Mouse (Mus musculus): ENCODE data around the gene Dnah3.

Gene Dnah3

GRCm38 (mm10) chr7:120095180-120095579, at the start of gene Dnah3:
TSS of gene Dnah3 (minus strand) at chr7:120095280.
- DNase-seq = no peak

DNA sequence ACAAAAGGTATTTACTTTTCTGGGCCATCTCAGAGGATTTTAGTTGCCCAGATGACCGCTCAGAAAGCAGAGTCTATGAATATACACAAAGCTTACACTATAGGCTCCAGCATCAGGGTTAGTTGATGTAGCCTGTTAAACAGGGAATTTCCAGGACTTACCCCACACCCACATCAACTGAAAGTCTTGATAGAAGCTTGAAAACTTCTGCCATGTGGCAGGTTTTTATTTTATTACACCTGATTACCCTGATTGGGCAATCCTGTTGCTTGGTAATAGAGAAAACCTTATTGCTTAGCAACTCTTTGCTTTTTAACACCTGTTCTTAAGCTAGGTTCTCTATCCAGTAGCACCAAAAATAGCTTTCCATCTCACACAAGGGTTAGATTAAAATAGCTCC, 47.7 kb upstream of the Dnah3 start:
- no peak for DNase-seq

GRCm38 (mm10) chr7:120128951-120129350, 33.9 kb upstream of the Dnah3 start:
- DNase-seq = no peak

GRCm38 (mm10) chr7:120127686-120128059, 32.6 kb upstream of the Dnah3 start:
- DNase-seq = no peak

GRCm38 (mm10) chr7:120126976-120127685, 32.1 kb upstream of the Dnah3 start:
- DNase-seq = no peak

DNA sequence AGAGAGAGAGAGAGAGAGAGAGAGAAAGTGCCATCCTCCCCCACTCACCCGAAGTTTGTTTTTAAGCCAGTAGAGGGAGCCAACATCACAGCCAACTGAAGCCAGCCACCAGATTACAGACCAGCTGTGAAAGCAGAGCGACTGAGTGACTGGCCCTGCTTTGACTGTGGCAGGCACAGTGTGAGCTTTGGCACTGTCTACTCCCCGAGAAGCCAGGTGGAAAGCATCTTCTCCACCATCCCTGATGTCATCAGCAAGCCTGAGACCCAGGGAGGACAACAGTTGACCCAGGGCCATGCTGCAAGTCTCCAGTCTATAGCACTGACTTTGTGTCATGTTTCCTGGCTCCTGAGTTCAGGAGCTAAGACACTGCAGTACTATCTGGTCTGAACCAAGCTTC, 29.8 kb upstream of the Dnah3 start:
- peak; percentile 65 to 71 for DNase-seq

- no peak for DNase-seq
Observed at GRCm38 (mm10) chr7:120123776-120124175, 28.7 kb upstream of the Dnah3 start.

DNA sequence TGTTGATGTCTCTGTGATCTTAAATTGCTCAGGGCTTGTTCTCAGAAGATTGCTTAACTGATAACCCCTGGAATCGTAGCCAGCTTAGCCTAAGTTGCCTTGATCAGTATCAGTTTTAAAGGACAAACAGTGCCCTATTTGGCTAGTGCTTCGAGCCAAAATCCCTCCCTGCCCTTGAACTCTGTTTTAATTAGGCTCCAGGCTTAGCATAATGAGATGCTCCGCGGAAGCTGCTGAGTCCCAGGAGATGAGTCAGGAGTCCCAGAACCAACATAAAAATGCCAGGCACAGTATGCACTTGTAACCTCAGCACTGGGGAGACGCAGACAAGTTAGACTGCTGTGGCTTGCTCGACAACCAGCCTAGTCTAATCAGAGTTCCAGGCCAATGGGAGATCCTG, 22.4 kb upstream of the Dnah3 start:
- no peak for DNase-seq

DNA sequence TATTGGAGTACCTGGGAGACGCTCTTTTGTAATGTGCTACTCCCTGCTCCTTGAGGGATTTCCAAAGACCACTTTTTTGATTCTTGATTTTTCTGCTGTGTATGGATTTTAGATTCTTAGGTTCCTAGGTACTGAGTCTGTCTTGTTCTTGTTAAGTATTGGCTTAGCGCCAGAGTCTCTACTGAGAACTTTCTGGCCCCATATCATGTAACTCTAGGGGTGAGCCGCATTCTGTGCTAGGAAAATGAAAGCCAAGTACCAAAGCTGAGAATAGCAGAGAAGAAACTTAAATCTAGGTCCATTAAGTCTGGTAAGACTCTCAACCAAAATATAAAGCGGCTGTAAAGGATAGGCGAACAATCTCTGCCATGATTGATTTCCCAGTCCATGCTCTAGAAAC, 21.9 kb upstream of the Dnah3 start:
- no peak for DNase-seq

GRCm38 (mm10) chr7:120109676-120110075, 14.6 kb upstream of the Dnah3 start:
- no peak for DNase-seq

GRCm38 (mm10) chr7:120106356-120106755, 11.3 kb upstream of the Dnah3 start:
- peak; percentile 24 to 32 for DNase-seq

DNA sequence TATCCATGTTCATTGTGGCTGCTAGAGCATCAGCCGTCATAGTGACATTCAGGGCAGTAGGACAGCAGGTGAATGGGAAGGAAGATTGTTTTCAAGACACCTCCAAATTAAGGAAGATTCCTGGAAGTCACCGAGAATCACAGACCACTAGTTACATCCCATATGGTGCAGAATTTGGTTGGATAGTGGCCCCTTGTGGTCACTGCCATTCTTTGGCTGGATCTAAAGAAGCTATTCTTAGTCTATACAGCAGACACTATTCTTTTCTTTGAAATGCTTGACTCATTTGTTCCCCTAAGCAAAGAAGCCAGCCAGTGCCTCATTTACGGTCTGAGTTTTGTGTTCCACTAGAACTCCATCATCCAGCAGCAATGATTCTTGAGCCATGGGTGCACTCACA, 9.9 kb upstream of the Dnah3 start:
- peak in 1 of 2 experiments; percentile 18 for DNase-seq

DNA sequence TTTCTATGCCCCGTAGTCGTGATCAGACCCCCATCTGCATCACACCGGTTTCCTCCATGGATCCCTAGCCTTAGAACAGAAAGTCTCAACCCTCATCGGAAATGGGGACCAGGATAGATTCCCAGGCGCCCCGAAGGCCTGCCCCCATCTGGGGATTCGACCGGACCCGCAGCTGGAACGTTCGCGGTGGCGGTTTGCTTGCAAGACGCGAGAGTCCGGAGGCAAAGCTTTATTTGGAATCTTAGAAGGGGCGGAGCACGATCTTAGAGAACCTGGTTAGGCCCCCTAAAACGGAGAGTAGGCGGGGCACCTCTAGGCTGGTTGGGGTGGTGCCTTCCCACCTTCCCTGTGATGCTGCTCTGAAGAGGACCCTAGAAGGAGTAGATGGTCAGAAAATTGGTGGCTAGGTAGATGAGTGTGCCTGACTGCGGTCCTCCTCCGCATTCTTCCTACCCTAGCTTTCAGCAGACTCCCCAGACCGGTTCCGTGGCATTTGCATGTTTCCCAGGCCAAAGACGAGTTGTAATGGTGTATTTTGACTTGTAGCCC, 8.0 kb upstream of the Dnah3 start:
- DNase-seq = peak; percentile 15 to 28

GRCm38 (mm10) chr7:120102164-120102972, 7.3 kb upstream of the Dnah3 start, which contains the start of gene Tmem159:
TSS of gene Tmem159 (plus strand) at chr7:120102353.
- peak; percentile 83 to 86 for DNase-seq

GRCm38 (mm10) chr7:120098403-120098802, 3.3 kb upstream of the Dnah3 start:
- peak; percentile 50 to 66 for DNase-seq

DNA sequence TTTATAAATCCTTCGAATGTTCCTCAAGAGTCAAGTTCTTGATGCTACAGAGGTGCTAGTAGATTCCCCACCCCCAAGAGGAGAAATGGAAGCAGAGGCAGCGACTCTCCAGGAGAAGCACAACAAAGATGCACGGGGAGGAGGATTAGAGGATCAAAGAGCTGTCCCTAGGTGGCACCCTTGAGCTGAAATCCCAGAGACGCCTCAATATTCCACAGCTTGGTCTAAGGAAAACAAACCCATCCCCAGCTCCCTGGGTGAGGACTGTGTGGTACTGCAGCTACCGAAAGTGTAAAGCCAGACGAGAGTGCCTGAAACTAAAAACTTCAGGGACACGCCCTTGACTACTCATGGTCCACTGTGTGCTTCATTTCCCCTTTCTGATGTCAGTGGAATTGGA, 2.8 kb upstream of the Dnah3 start:
- DNase-seq = peak; percentile 65 to 73

DNA sequence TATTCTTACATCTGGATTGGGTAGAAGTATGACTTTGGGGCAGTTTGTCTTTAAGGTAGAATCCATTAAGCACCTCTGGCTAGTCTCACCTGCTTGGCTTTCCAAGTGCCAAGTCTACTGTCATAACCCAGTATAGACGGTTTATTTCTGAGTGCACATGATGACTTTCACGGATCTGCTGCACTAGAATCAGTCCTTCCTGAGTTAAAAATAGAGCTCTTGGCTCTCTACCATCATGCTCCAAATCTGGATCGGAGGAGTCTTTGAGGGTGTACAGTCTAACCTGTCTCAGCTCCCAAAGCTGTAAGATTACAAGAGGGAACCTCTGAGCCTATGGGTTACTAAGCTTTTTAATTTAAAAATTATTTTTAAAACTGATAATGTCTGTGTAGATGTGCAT, 864 bp downstream of the Dnah3 start:
- DNase-seq = no peak

DNA sequence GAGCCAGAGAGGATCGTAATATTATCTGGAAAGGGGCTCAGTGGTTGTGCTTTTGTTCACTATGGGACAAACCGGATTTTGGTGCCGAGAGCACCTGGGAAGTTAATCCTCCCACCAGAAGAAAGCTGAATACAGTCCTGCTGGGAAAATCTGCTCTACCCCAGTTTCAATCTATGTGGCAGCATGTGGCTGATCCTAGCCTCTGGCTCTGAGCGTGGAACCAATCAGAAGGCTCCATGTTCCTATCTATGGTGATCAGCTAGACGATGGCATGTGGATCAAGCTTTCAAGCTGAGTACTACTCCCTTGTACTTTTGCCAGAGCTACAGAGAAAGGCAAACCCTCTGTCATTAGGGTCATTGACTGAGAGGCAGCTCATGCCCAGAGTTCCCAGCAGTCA, 2.0 kb downstream of the Dnah3 start:
- DNase-seq = no peak

- DNase-seq = no peak
Observed at GRCm38 (mm10) chr7:120080177-120080576, 14.9 kb downstream of the Dnah3 start.

DNA sequence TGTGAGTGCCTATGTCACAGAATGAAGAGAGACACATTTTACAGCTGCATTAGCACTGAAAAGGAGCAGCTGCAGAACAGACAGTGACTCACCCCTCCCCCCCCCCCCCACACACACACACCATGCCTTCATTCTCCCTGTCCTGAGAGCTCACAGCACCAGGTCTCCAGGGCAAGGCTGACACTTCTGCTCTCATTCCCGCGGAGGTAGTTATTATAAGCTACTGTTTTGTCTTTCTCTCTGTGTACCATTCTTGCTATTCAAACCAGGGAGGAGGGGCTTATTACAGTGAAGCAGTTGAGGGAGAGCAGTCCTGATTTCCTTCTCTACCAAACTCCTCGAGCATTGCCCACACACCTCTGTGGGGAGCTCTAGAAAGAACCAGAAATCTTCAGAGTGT, 25.9 kb downstream of the Dnah3 start:
- DNase-seq = no peak

DNA sequence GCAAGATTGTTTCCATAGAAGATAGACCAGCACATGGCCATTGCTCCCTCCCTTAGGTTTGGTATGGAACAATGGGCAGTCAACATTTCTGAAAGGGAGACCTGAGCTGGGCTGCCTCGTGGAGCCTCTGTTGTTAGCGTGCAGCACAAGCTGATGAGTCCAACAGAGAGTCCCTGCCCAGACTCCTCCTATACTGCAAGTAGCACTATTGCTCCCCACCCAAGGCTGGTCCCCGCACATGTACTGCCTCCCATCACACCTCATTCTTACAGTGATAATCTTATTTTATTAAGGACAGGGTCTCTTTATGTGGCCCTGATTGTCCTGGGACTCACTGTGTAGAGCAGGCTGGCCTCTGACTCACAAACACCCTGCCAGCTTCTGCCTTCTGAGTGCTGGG, 27.0 kb downstream of the Dnah3 start:
- DNase-seq = no peak

DNA sequence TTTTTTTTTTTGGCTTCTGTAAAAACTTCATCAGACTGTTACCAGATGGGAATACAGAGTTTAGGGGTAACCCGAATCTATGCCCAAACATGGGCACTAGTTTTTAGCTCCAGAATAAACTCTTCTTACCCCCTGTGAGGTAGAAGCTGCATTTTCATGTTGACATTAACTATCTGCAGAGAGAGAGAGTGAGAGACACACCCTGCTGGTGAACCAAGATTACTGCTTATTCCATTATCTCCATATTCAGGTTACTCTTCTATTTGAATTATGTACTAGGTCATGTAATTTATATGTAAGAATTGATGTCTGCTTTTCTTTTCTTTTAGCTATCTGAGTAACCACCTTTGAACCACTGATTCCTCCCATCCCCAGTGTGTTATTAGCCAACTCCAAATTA, 31.0 kb downstream of the Dnah3 start:
- DNase-seq = no peak

- no peak for DNase-seq
Observed at GRCm38 (mm10) chr7:120055479-120055878, 39.6 kb downstream of the Dnah3 start.

DNA sequence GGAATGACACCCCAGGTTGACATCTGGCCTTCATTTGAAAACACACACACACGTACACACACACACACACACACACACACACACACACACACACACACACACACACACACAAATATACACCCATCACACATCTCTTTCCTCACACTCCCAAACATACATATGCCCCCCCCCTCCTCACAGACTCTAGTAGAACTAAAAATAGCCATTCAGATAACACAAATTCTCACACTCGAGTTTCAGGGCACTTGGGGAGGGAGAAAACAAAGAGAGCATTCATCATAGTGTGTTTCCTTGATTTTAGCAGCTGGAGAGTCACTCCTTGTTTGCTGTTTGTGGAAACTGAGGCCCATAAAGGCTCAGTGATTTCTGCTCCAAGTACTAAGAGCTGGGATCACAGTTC, 41.1 kb downstream of the Dnah3 start:
- no peak for DNase-seq

All from cerebellum, adult 18-20 months (tissue).